Mouse (Mus musculus) ES-E14 (cell line): Measurements from ENCODE around the gene Ap1s1.

Experiments used
- CHD2 ChIP-seq: IDR thresholded peaks from 2 replicates; pipeline ENCODE4 v1.6.1; 2014; ENCODE audit warnings: mild to moderate bottlenecking, low read depth, low read length, inconsistent platforms
- HCFC1 ChIP-seq: IDR thresholded peaks from 2 replicates; pipeline ENCODE4 v1.6.1; 2012; ENCODE audit warnings: low read length, inconsistent platforms, borderline replicate concordance; ENCODE audit not compliant: insufficient read depth
- ZNF384 ChIP-seq: IDR thresholded peaks from 2 replicates; pipeline ENCODE4 v1.6.1; 2012; ENCODE audit warnings: low read depth, low read length, inconsistent platforms

- no peak for TF ChIP-seq CHD2
- no peak for TF ChIP-seq ZNF384
- TF ChIP-seq HCFC1, result no peak
Measured at GRCm38 (mm10) chr5:137079849-137080248, 33.9 kb upstream of the Ap1s1 start.
